Mouse (Mus musculus): ENCODE results near the gene Pyroxd1.
"Not testable (repeated sequence)": the region's sequence is repeated elsewhere in the genome, so short reads cannot be mapped to it uniquely, and the experiment has no call there.

The Pyroxd1 gene

DNA sequence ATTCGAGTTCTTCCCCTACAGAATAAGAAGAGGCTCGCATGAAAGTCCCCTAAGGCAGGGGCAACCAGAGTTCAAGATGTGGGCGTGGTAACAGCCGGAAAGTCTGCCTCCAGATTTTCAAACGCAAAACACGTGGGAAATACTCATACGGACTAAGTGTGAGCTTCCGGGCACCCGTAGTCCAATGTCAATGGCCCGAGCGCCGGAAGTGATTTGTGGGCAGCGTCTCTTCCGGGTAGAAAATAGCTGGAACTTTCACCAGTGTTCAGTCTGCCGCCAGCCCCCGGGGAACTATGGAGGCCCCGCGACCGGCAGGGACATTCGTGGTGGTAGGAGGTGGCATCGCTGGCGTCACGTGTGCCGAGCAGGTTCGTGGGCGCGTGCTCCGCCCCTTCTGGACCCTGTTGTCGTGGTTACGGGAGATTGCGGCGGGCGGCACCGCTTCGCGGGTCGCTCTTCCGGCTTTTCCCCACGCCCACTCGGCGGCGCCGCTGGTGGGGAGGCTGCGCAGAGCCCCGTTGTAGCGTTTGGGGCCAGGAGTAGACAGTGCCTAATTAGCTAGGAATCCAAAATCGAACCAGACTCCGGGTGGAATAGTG is at the start of gene Pyroxd1:
Gene Pyroxd1, plus strand, starts transcription at position 215 of the 599 bp plus-strand sequence.
- DNase-seq (ENCODE audit: low spot score in 2 of 2) = peak; percentile 93 to 94

DNA sequence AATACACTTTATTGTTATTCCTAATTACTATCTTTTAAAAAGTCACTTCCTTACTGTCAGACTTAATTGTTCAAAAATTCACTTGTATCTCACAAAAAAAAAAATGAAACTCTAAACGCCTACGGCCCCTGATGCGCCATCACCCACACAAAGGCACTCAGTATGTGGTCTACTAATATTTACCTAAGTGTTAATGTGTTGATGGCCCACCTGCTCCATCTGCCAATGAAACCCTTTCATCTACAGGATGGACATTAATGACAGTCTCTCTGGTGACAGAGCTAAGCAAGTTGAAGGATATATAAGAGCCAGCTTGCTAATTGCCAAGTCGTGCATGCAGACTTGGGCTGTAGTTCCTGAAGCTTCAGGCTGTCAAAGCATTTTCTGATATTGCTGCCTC is 47.4 kb upstream of the Pyroxd1 start, which contains the start of gene Iapp:
Gene Iapp, plus strand, starts transcription at position 326 of the 400 bp plus-strand sequence.
- DNase-seq (ENCODE audit: low spot score in 2 of 2) = no peak

DNA sequence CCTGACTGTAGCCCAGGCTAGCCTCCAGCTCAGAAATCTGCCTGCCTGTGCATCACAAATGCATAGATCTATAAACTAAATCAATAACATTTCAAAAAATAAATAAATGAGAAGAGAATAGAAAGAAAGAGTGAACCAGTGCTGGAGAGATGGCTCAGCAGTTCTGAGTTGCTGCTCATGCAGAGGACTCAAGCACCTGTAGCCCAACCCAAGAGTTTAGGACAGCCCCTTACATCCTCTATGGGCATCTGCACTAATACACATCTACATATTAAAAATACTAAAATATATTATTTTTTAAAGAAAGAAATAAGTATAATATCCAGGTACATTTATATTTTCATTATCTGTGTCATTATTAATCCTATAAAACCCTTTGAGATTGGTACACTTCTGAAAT is 40.4 kb upstream of the Pyroxd1 start:
- DNase-seq (ENCODE audit: low spot score in 2 of 2) = no peak

DNA sequence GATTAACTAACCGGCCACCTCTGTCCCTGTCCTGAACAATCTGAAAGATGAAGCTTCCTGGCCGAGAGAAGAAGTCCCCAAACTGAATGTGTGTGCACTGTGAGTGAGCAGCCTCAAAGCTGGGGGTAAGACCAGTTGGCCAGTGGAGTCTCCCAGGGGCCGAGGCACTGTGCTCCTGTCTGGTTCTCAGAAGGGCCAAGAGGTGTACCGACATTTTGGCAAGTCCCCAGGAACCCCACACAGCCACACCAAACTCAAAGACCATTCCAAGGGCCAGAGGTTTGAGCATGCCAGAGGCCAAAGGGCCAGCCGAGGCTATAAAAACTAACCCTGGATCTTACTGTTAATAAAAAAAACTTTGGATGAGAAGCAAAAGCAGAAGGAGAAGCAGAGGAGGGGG is 31.2 kb upstream of the Pyroxd1 start:
- no peak for DNase-seq (ENCODE audit: low spot score in 2 of 2)

DNA sequence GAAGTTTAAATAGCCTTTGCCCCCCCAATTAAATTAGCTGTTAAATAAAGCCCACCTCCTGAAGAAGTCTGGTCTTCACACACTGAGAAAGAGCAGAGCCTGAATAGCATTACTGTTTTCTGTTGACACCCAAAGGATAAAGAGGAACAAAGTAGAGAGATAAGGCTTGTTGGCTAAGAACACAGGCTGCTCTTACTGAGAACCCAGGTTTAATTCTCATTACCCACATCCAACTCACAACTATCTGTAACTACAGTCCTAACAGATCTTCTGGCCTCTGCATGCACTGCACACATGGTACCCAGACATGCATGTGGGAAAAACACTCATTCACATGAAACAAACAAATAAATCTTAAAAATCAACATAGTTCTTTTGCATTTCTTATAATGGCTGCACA is 28.3 kb upstream of the Pyroxd1 start:
- no peak for DNase-seq (ENCODE audit: low spot score in 2 of 2)

DNA sequence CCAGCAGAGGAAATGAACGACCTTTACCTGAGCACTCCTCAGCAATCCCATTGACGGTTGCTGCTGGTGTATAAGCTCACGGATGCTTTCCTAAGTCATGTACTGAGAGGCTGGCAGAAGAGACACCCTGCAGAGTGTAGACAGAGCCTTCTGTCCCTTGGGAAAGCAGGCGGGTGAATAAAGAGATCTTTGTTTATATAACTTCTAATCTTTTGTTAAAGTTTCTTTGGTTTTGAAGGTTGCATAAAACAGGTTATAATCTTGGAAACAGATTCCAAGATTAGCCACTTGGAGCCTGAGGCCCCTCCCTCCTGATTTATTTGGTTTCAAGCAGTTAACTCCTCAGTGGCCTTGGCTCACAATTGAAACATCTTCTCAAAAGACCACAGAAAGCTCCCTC is 22.6 kb upstream of the Pyroxd1 start, which contains the start of gene Slco1a5:
Gene Slco1a5, minus strand, starts transcription at position 101 of the 400 bp plus-strand sequence.
- no peak for DNase-seq (ENCODE audit: low spot score in 2 of 2)

DNA sequence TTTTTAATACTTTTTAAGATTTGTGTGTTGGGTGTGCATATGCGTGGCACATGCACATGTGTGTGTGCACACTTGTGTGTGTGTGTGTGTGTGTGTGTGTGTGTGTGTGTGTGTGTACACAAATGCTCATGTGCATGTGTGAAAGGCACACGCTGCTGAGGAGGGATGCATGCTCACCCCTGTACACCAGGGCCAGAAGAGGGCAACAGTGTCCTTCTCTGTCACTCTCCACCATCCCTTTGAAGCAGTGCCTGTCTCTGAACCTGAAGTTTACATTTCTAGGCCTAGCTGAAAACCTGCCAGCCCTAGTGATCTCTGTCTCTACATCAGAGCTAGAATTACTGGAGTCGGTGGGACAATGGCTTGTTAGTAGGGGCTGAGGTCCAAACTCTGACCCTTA is 18.9 kb upstream of the Pyroxd1 start:
- DNase-seq (ENCODE audit: low spot score in 2 of 2) = no peak

DNA sequence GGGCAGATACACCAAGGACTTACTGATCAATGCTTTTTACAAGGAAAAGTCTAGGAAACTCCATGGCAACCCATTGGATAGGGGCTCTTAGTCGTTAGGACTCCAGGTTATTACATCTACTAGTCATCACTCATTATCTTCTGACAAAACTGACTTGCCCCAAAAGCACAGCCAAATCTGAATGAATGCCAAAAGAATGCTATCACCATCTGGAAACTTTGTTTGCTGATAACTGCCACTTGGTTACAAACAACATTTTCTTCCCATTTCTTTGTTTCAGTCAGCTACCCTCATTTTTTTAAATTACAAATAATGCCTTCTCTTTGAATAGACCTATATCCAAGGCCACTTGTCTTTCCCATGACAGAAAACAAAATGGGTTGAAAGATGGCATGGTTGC is 16.3 kb upstream of the Pyroxd1 start:
- DNase-seq (ENCODE audit: low spot score in 2 of 2) = no peak

DNA sequence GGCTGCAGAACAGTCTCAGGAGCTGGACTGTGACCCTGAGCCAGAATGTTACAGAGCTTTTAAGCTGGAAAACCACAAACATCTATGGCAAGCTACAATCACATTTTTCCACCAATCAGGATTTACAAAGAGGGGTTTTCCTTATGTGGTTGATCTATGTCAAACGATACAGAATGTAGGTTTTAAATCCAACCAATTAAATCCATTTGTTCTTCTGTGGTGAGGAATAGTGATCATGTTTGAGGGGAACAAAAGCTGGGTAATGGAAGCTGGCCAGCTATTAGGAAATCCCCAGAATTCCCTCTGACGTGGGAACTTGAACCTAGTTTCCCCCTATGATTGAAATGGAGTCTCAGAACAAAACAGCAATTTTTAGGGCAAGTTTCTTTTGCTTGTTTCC is 6.5 kb upstream of the Pyroxd1 start:
- DNase-seq (ENCODE audit: low spot score in 2 of 2) = no peak

DNA sequence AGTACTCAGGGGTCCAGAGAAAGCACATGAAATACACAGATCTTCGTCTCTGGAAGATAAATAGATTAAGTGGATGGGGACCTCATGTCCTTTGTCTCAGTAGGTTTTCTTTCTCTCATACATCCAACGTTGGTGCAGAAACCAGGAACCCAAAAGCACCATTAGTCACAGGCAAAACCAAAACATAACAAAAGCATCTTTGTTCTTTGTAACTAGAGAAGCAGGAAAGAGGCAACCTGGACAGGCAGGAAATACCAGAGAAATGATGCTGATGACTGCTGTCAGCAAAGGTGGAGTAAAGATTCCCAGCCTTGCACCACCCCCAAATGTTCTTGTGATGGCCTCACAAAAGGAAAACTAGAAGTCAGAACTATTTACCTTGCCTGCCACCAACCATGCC is 5.9 kb upstream of the Pyroxd1 start:
- DNase-seq (ENCODE audit: low spot score in 2 of 2) = no peak

DNA sequence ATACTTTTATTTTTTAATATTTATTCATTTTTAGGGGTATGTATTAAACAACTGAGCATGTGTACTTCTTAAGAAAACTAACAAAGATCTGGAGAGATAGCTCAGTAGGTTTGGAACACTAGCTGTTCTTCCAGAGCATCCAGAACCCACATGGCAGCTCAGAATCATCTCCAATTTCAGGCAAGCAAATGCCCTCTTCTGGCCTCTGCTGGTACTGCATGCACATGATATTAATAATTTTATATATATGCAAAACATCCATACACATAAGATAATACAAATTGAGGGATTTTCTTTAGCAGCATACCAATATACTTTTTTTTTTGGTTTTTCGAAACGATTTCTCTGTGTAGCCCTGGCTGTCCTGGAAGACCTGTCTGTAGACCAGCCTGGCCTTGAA is 1.9 kb upstream of the Pyroxd1 start:
- DNase-seq (ENCODE audit: low spot score in 2 of 2) = peak; percentile 74 to 75

DNA sequence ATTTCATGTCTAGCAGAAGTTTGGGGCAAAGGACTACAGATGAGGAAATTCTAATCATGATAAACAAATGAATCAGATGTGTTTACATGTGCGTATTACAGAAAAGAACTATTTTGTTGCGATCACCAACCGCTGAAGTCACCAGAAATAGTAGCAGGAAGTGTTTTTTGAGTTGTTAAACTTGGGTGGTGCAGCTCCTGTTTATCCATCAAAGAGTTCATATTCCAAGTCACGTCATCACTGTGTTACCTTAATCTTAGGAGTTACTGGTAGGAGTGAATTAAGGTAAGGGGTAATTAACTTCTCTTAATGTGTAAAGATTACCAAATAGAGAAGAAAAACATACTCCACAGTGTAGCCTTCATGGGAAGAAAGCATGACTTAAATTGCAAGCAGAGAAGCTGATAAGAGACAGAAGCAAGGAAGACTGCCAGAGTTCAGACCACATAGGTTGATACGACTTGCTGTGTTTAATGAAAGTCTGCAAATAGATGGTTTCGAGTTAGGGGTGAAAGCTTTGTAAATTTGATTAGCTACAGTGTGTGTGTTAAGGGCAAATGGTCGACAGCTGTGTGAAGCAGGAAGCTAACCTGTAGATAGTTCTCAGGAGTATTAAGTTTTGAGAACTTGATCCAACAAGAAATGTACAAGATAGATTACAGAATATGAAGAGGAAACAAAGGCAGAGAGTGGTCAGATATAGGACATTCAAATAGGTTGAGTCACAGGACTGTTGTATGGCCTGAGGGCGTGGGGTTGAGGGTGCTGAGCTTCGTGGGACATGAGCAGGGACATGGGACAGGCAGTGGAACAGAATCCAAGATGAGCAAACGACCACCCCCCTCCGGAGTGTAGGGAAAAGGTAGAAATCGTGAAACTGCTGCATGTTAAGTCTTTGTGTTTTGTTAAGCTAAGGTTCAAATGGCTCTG is 992 bp downstream of the Pyroxd1 start:
- DNase-seq (ENCODE audit: low spot score in 2 of 2) = no peak

DNA sequence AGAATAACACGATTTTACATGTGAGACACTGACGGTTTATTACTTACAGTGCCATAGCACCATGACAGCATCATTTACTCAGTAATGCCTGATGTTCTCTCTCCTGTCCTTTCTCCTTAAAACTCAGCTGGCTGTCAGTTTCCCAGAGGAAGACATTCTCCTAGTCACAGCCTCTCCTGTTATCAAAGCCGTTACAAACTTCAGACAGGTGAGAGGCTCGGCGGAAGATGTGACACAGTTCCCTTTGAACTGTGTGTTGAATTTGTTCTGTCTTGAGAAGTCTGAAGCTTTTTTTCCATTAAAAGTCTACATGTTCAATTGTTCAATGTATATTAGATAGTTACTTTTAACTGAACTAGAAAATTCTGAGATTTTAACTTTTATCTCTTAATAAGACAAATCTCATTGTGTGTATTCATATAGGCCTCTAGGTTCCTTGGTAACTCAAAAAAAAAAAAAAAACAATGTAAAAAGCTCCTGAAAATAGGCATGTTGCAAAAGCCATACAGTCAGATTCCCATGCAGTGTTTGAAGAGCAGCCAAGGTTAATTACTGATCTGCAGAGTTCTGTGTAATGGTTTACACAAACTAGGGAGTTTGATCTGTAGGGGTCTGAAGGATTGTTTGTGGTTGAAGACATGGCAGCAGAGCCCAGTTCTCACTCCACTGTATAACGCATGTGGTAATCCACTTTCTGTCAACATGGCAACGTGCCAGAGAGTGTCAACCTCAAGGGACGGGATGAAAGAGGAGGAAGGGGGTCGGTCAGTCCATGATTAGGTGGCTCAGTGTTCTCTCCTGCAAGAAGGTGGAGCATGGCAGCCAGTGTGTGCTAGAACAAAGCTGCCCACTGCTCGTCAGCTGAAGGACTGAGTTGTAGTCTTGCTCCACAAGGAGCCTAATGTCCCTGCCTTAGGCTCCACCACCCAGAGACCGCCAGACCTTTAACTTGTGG is 2.3 kb downstream of the Pyroxd1 start:
- DNase-seq (ENCODE audit: low spot score in 2 of 2) = no peak

DNA sequence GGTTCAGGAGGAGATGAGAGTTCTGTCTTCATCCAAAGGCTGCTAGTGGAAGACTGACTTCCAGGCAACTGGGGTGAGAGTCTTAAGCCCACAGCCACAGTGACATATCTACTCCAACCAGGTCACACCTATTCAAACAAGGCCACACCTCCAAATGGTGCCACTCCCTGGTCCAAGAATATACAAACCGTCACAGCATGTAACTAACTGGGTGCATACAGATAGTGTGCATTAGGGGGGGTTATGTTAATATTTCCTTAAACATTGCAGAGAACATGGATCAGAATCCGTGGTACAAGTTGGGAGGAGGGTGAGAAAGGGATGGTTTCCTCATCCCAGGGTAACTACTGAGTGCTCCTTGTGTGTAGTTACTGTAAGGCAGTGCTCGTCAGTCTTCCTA is 6.6 kb downstream of the Pyroxd1 start:
- DNase-seq (ENCODE audit: low spot score in 2 of 2) = not testable (repeated sequence)

DNA sequence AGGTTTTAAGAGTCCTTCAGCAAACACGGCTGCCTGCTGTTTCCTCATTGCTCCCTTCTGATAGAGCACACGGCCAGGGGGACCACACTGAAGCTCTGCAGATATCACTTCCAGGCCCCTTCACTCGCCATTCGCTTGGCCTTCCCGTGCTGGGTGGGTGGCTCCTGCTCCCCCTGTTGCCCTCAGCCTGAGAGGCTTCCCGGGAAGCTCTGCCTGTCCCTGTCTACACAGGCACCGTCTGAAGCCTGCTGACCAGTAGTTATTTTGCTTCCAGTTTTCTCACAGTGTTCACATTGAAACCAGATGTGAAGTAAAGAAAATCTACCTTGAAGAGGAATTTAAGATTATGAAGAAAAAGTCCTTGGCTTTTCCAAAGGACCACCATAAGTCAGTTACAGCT is 11.7 kb downstream of the Pyroxd1 start:
- no peak for DNase-seq (ENCODE audit: low spot score in 2 of 2)

DNA sequence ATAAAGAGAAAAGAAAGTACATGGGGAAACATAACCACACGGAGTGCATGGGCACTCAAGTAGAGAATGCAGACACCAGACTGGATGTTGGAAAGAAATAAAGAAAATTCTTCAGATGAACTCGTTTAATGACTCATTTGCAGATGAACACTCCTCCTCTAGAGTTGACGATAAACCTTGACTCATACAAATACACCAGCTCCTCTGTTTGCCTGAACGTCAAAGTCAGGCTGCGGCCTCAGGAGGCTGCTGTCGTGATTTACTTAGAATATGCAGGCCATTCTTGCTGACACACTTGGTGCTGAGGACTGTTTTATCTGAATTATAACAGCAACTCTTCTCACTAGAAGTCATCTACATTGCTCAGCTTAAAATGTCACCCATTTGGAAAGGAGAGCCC is 16.6 kb downstream of the Pyroxd1 start:
- DNase-seq (ENCODE audit: low spot score in 2 of 2) = no peak

DNA sequence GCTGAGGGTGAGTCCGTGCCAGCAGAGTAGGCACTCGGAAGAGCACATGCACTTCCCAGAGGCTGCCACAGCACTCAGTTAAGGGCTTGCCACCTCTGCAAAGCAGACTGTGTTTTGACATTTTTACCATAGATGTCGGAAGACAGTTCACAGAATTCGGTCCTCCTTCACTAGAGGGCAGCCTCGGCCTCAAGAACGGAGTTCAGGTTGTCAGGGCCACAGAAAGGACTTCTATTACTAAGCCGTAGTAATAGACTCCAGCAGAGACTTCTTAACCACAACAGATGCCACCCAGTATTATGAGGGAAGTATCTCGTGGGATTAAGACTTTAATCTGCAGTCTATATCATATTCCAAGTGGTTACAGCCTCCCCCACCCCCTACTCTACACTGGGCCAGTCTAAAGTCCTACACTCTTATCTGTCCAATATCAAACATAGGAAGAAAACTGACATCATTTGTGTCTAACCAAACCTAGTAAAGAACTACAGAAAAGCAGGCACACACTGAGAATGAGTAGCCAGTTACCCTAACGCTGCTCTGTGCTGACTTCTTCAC is 17.6 kb downstream of the Pyroxd1 start:
- DNase-seq (ENCODE audit: low spot score in 2 of 2) = no peak

DNA sequence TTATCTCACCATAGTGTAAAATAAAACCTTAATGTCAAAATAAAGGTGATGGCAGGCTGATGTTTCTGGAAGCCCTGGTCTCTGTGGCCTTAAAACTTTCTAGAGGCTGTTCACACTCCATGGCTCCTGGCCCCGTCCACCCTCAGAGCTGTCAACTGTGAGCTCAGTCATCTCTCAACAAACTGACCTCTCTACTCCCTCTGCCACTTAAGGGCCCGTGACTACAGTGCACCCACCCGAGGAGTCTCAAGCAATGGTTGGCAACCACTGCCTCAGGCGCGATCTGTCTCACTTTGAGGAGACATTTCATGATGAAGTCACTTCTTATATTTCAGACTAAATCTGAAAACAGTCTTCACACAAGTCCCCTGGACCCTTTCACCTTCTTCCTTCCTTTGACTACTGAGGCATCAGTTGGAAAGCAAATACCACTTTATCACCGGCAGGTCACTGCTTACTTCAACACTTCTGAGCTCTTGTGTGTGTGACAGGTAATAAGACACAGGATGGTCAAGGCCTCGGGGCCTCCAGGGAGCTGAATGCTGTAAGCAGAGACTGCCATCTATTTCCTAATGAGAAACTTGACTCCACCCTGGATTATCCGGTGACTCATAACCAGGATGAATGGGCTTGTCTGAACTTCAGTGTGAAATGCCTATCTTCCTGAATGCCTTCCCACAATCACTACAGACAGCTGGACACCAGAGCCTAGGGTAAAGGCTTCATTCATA is 20.5 kb downstream of the Pyroxd1 start:
- DNase-seq (ENCODE audit: low spot score in 2 of 2) = no peak

DNA sequence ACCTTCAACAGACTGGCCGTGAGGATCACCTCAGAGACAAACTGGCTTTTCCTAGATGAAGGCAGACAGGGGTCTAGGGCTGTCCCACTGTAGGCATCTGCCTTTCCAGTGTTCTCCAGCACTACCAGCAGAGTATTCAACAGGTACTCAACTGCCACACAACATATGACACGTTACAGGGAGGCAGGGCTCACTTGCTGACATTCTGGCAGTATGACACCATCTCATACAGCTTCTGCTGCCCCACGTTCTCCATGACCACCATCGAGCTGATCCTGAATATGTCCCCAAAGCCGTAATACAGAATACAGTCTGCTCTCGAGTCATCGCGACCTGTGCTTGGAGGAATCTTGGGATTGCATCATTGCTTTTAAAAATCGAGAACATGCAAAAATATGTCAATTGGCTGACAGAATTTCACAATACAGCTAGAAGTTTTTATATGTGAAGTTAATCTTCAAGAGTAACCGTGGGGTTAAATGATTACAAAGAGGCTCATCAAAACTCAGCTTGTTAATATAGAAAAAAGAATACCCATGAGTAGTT is 21.1 kb downstream of the Pyroxd1 start:
- DNase-seq (ENCODE audit: low spot score in 2 of 2) = no peak

DNA sequence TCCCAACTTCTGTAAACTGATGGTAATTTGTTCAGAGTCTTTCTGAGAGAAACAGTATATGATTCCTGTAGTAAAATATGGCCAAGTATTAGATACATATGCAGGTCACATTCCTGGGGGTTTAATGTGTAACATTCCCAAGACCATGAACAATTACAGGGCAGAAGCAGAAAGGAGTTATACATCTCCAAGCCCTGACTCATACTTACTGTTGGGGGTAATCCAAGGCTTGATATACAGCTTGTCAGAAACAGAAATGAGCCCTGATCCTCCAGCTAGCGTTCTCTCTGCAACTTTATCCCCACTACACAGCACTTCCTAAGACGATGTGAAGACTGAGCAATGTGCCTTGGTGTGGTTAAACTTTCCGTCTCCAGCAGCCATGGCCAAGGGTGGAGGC is 22.1 kb downstream of the Pyroxd1 start:
- no peak for DNase-seq (ENCODE audit: low spot score in 2 of 2)

DNA sequence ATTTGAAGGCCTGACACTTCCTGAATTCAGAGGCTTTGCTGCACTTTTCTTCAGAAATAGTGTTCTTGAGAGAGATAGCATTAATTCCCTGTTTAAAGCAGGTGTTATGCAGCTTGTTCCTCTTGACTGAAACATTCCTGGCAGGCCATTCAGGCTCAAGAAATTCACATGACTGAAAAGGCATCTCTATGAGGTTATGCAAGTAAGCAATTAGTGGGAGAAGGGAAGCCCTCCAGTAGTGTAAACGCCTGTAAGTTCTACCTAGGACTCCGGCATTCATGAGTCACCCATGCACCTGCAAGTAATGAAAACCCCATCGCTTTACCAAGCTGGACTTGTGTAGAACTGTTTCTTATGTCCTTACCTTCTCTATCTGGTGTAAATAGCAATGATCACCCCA is 24.1 kb downstream of the Pyroxd1 start:
- no peak for DNase-seq (ENCODE audit: low spot score in 2 of 2)

Data from right cerebral cortex, postnatal 10 days (tissue).